Mouse (Mus musculus) left cerebral cortex, adult 2 months (tissue): ENCODE measurements around the gene Rnf217. TPM values are rescaled to one million over a fixed set of nuclear protein-coding genes. Genes with fewer than 3 reads are reported as not detected.

Experiments used
- DNase-seq, 2 experiments: peaks; one replicate each; pipeline ENCODE4 v3.0.0; 2021 to 2022; ENCODE audit warnings: low spot score in 2 of 2, mixed read lengths in 1 of 2; ENCODE audit errors: extremely low spot score in 1 of 2
- H3K27ac ChIP-seq: fragments of 200-600 bp; 2 replicates; pipeline ENCODE4 v1.8.1; 2022
- H3K4me3 ChIP-seq: fragments of 200-600 bp; 2 replicates; pipeline ENCODE4 v1.8.1; 2022
- CTCF ChIP-seq: fragments of 200-600 bp; IDR thresholded peaks from 2 replicates; pipeline ENCODE4 v1.8.1; 2022; ENCODE audit warnings: antibody characterized with exemption, mild to moderate bottlenecking, moderate library complexity
- intact Hi-C: fragments of 180-260 bp; cut with DNase I; formaldehyde crosslinking; loops from one replicate; pipeline ENCODE4 v1.15.1; 2025
- total RNA-seq, 2 experiments: library from RNA; stranded (reverse); gene quantifications; 2 replicates each; pipeline ENCODE4 v1.2.3; 2021

The Rnf217 gene
- total RNA-seq, 2 experiments from 2014 or later, result 12.0 to 15.1 TPM

DNA sequence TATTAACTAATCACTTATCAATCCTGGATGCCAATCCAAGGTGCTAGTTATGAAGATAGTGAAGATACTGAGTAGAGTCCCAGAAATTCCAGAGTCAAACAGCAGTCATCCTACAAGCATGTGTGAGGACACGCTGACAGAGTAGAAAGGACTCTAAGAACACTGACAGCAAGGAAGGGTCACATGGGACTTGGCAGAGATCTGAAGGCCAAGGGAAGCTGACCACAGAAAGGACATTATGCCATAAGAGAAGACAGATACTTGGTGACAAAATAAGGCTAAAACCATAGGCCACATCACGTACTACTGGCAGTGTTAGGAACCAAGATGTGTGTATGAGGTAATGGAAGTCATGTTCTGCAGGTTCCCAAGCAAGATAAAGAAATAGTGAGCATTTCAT lies 11.1 kb downstream of the Rnf217 start:
- Histone ChIP-seq H3K4me3 (no peak overlapping the region), H3K27ac (no peak overlapping the region)
- intact Hi-C loops, result no loop called here
- DNase-seq, result no peak
- TF ChIP-seq CTCF, result no peak

DNA sequence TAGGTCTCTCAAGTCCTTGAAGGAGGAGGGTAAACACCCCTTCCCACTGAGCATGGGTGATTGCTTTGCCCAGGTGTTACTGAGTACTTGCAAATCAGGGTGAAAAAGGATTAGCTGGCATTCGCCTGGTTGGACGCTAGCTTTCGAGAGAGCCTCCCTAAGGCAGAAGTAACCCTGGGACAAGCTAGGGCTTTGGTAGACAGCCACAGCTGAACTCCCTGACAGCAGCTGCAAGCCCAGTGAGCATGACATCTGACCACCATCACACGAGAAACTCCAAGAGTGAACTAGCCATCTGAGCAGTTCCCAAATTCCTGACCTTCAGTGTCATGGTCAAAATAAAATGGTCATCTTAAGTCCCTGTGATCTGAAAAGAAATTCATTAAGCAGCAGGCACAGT lies 12.2 kb downstream of the Rnf217 start:
- Histone ChIP-seq H3K27ac (no peak overlapping the region), H3K4me3 (no peak overlapping the region)
- no peak for TF ChIP-seq CTCF
- DNase-seq, result no peak
- intact Hi-C loops, result no loop called here

DNA sequence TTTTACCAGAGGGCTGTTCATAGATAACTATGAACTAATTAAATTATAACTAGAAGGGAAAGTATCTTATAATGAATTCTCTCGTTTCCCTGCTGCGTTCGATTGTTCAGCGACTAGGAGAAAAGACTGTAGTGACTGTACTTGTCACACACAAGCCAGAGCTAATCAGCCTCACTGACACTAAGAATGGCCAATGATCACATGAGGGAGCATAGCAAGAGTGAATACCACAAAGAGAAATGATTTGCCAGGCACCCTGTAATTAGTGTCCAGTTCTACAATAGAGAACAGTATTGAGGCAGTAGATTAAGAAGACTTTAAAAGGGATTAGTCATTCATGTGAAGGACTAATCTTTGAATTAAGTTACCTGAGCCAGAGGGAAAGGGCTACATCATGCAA lies 13.7 kb downstream of the Rnf217 start:
- DNase-seq, result no peak
- H3K4me3 ChIP-seq, result no peak overlapping the region
- intact Hi-C loops, result no loop called here
- no peak for TF ChIP-seq CTCF
- H3K27ac ChIP-seq, result no peak overlapping the region

DNA sequence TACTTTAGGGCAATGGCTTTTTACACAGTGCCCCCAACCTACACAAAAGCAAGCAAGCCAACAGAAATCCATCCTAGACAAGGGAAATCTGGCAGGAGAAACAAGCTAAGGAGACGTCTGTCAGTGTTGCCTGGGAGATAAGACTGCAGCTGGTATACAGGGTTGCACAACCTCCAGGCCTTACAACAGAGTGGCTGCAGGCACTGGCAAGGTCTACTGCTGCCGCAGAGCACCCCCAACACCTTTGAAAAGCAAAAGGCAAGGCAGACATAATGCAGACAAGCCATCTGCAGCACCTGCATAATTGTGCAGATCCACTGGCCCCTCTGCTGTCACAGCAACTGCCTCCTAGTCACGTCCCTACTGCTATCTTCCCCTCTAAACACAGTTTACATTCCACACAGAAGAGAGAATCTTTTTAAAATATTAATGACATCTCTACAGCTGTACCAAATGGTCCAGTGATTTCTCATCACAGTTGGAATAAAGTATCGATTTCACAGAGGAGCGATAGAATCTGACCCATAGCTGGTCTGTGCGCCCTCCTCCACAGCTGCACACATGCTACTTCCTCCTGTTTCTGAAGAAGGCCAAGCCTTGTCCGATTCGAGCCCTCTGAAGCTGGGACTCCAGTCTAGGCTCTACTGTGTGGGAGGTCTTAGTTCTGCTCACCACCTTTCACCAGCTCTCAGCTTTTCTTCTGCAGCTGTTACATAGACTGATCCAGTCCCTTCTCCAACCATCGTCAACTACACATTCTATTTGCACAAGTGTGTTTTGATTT lies 16.1 kb downstream of the Rnf217 start:
- TF ChIP-seq CTCF, result no peak
- intact Hi-C loops, result no loop called here
- Histone ChIP-seq H3K4me3 (no peak overlapping the region), H3K27ac (peak overlapping the region; percentile 26; the same call in 1 of the 2 replicates)
- no peak for DNase-seq

DNA sequence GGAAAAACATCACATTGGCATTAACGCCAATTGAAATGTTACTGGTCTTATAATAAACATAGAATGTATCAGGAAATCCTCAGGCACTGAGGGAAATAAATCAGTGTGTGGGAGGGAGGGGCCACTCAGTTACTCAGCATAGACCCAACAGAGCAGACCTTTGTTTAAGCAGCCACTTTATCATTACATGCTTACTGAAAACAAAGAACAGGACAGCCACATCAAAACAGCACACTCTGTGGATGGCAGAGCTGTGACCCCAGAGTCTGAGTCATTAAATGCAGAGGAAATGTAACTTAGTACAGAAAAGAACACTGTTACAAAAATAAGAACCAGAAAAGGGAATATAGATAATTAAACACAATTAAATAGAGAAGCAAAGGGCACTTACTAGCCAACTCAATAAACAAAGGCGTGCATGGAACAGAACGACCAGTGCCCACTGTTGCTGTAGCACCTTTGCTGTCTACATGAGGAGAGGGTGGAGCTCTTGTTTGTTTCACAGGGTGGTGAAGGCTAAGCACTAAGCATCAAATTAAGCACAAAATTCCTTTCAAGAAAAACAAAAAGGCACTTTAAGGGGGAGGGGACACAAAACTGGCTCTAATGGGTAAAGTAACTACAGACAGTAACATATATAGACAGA lies 16.8 kb downstream of the Rnf217 start:
- TF ChIP-seq CTCF, result no peak
- H3K4me3 ChIP-seq, result no peak overlapping the region
- intact Hi-C loops, result no loop called here
- no peak overlapping the region; the same call in 1 of the 2 replicates for H3K27ac ChIP-seq
- no peak for DNase-seq

DNA sequence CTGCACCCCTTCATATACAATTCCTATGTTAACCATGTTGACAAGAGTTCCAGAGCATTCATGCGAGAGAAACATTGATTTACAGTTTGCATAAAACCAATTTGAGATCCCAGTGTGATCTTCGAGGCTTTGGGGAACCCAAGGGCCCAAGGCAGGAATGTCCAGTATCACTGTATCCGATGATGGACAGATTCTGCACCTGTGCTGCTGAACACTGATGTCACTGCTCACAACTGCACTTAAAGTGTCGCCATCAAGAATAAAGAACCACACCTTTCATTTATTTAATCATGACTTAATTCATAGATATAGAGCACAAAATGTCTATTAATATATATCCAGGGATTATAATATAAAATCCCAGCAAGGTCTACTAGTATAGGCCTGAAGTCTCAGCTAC lies 28.3 kb downstream of the Rnf217 start:
- Histone ChIP-seq H3K4me3 (no peak overlapping the region), H3K27ac (no peak overlapping the region)
- intact Hi-C loops, result no loop called here
- DNase-seq, result no peak
- no peak for TF ChIP-seq CTCF

DNA sequence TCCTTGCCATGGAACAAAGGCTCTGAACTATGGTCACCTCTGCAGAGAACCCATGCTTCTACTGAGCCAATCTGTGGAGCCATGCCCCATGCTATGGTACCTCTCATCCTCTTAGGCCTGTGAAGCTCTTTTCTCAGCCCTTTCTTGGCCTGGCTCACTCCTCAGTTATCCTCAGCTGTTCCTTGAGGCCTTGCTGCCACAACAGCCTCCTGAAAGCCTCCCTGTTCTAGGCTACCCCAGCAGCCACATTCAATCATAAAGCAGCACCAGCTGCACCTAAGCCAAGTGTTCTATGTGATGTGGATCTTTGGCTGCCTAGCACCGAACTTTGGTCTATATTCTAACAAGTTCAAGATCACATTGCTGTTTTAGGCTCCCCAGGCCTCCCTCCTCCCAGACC lies 28.9 kb downstream of the Rnf217 start:
- H3K27ac ChIP-seq, result no peak overlapping the region
- no peak for DNase-seq
- intact Hi-C loops, result no loop called here
- no peak overlapping the region for H3K4me3 ChIP-seq
- no peak for TF ChIP-seq CTCF

DNA sequence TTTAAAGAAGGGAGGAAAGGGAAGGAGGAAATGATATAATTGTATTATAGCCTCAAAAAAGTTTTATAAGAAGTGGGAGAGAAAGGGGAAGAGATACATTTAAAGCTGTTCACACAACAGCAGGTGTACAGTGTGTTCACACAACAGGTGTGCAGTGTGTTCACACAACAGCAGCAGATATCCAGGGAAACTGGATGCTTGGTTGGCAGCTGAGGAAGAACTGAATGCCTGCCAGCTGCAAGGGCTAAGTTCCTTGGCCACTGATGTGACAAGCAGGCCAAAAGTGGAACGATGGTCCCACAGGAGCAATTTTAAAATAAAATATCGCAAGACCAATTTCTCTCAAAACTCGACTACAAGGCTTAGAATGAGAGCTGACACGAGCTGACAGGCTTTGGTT lies 35.7 kb downstream of the Rnf217 start:
- no peak overlapping the region for H3K4me3 ChIP-seq
- no peak for TF ChIP-seq CTCF
- no peak overlapping the region for H3K27ac ChIP-seq
- DNase-seq, result no peak
- intact Hi-C loops, result no loop called here

DNA sequence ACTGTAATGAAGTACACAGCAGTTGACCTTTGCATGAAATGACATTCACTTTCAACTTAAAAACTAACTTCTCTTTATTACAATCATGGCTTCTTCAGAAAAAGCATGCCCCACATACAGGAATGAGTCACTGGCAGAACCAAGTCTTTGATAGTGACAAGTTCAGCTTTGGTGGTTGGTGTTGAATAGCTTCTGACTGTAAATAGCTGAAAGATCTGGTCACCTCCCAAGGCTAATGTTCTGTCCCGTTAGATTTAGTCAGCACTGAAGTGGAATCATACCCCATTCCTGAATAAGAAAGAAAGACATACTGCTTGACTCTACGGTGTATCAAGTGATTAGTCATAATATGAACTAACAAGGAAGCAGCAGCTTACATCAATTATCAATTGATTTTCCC lies 51.7 kb downstream of the Rnf217 start:
- no peak for DNase-seq
- H3K27ac ChIP-seq, result no peak overlapping the region
- intact Hi-C loops, result no loop called here
- no peak for TF ChIP-seq CTCF
- no peak overlapping the region for H3K4me3 ChIP-seq

DNA sequence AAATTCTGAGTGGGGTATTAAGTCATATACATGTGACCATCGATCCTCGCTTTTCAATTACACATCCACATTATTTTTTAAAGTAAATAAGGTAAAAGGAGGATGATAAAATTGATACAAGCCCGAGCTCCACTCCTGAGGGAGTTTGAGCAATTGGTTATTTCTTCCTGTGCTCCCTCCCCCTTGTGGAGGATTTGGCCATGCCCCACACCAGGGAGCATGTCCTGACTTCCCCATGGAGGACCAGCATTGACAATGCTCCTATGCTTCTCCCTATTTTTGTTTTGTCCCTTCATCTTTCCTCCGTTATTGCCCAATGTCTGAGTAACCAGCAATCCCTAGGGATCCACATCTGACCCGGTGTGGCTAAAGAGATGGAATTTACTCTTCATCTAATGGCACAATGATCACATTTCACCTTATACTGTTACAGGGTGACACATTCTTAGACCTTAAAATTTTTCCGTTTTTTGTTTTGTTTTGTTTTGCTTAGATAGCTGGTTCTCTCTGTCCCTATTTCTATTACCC lies 53.5 kb downstream of the Rnf217 start:
- intact Hi-C loops, result no loop called here
- TF ChIP-seq CTCF, result no peak
- H3K27ac ChIP-seq, result no peak overlapping the region

DNA sequence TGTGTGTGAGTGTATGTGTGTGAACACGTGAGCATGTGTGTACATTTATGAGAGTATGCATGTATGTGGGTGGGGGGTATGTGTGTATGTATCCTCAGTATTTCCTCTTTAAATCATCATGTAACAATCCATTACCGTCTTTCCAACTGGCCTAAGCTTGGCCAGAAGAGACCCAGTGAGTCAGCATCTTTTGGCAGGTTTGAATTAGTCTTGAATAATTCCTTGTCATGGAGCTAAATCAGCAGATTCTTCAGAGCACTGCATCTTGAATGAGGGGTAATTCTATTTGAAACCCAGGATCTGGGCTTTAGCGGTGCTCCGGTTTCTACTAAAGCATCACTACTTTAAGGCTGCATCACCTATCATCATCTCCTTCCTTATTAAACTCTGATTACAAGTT lies 55.7 kb downstream of the Rnf217 start:
- no peak for DNase-seq
- Histone ChIP-seq H3K4me3 (no peak overlapping the region), H3K27ac (no peak overlapping the region)
- TF ChIP-seq CTCF, result no peak
- intact Hi-C loops, result no loop called here

More for the DNA sequence above, 53.5 kb downstream of the Rnf217 start:
- H3K4me3 ChIP-seq, result no peak overlapping the region
- DNase-seq, result no peak

DNA sequence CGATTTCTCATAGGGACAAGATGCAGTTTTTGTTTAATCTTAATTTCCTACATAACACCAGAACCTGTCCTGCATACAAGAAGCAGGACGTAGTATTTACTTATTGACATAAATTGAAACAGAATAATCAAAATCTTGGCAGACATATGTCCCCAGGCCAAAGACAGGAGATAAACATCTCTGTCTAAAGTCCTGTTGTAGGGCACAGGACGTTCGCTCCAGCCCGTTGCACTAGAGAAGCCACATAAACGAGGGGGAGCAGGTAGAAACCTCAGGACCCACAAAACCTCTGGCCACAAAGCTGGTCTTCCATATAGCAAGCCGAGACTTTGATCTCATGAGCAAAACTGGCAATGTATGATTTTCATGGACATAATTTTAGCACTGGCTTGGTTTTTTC lies 57.1 kb downstream of the Rnf217 start:
- TF ChIP-seq CTCF, result no peak
- DNase-seq, result no peak
- intact Hi-C loops, result no loop called here
- no peak overlapping the region for H3K4me3 ChIP-seq
- H3K27ac ChIP-seq, result no peak overlapping the region

DNA sequence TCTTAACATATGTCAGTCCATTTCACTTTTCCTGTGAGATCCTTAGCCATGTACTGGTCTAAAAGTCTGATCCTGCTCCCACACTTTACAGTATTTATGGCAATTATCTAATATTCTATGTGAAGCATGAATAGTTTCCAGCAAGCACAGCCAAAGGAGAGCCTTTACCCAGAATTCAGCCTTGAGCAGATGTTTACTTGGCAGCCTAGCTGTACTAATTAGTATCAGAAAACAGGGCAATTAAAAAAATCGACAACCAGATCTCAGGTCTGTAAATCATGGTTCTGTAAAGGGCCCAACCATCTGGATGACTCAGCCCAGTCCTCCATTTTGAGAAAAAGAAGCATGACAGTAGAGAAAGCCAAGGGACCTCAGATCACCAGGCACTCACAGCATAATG lies 57.6 kb downstream of the Rnf217 start:
- no peak for TF ChIP-seq CTCF
- H3K27ac ChIP-seq, result no peak overlapping the region
- H3K4me3 ChIP-seq, result no peak overlapping the region
- DNase-seq, result no peak
- intact Hi-C loops, result no loop called here
